Mouse (Mus musculus): ENCODE measurements around the gene Triap1.

DNA sequence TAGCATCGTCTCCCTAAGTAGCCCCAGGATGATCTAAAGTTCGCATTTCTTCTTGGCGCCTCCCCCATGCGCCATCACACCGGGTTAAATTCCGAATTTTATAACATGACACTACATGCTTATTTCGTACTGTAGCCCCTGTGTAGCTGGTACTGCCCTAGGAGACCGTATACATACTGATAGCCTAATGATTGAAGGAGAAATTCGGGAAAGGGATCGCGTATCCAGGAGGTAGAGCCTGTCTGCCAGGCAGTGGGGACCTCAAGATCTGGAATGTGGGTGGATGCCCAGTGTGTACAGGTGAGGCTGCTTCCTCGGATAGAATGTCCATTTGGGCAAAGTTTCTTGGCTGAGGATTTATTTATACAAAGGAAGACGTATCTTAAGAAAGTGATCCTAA lies 39.4 kb upstream of the Triap1 start:
- TF ChIP-seq CTCF (IDR thresholded peaks at IDR 0.05; ENCODE audit: low read depth) (no peak), EP300 (optimal IDR thresholded peaks at IDR 0.05) (no peak)
